Mouse (Mus musculus): ENCODE results near the gene Muc20. TPM values are rescaled to one million over a fixed set of nuclear protein-coding genes. Genes with fewer than 3 reads are reported as not detected.

Gene Muc20
- polyA plus RNA-seq, 1 experiment = not detected

- TF ChIP-seq CTCF (IDR thresholded peaks at IDR 0.05; ENCODE audit: borderline replicate concordance, insufficient read depth, low read depth, low read length) (no peak), POLR2A (IDR thresholded peaks at IDR 0.05; ENCODE audit: borderline replicate concordance, insufficient read depth, low read length) (no peak)
- DNase-seq = no peak
- Histone ChIP-seq H3K27ac (ENCODE audit: insufficient read depth, low read length) (no peak within 1 kb of the TSS), H3K27me3 (ENCODE audit: control insufficient read depth, insufficient read depth, low read length) (no peaks in the 10 kb centered on the region; the same call in 1 of the 2 replicates), H3K4me3 (replicated peaks; ENCODE audit: insufficient read depth, low read depth, low read length) (no peak within 1 kb of the TSS), H3K4me1 (ENCODE audit: control insufficient read depth, insufficient read depth, low read length) (no peaks in the 10 kb centered on the region)
- WGBS = 92% methylated on average over 2 of the region's 2 CpGs
These were observed 61.6 kb downstream of the Muc20 start, which contains the start of gene Muc4 for GRCm38 (mm10) chr16:32735586-32735985. Muc4 (plus strand) TSS chr16:32735886.

- no peak for DNase-seq
- no peak overlapping the region for H3K4me3 ChIP-seq (replicated peaks; ENCODE audit: insufficient read depth, low read depth, low read length)
- no peaks in the 10 kb centered on the region for H3K4me1 ChIP-seq (ENCODE audit: control insufficient read depth, insufficient read depth, low read length)
- 88% methylated on average over 3 of the region's 3 CpGs for WGBS
- no peak overlapping the region for H3K27ac ChIP-seq (ENCODE audit: insufficient read depth, low read length)
- H3K27me3 ChIP-seq (ENCODE audit: control insufficient read depth, insufficient read depth, low read length) = no peaks in the 10 kb centered on the region; the same call in 1 of the 2 replicates
- TF ChIP-seq CTCF (IDR thresholded peaks at IDR 0.05; ENCODE audit: borderline replicate concordance, insufficient read depth, low read depth, low read length) = no peak
- TF ChIP-seq POLR2A (IDR thresholded peaks at IDR 0.05; ENCODE audit: borderline replicate concordance, insufficient read depth, low read length) = no peak
These were observed 64.0 kb downstream of the Muc20 start for GRCm38 (mm10) chr16:32733213-32733612.

DNA sequence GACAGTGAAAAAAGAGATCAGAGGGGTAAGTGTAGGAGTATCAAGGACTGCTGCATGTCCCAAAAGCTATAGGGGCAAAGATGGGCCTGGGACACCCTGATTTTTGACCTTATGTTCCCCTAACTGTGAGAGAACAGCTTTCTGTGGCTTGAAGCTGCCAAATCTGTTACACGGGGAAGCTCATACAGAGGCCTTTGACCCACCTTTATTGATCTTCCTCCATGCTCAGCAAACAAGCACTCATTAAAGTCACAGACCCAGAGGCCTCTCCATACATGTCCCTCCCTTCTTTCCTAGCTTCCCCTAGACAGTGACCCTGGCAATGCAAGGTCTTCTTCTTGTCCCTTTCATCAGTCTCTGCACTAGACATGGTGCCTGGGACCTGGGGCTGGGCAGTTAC lies 68.5 kb downstream of the Muc20 start:
- 93% methylated on average over 1 of the region's 1 CpGs for WGBS
- H3K4me3 ChIP-seq (replicated peaks; ENCODE audit: insufficient read depth, low read depth, low read length) = no peak overlapping the region
- peaks cover 5% of the 10 kb centered on the region; the same call in 1 of the 2 replicates for H3K4me1 ChIP-seq (ENCODE audit: control insufficient read depth, insufficient read depth, low read length)
- DNase-seq = no peak
- TF ChIP-seq POLR2A (IDR thresholded peaks at IDR 0.05; ENCODE audit: borderline replicate concordance, insufficient read depth, low read length) = no peak
- no peak for TF ChIP-seq CTCF (IDR thresholded peaks at IDR 0.05; ENCODE audit: borderline replicate concordance, insufficient read depth, low read depth, low read length)
- no peak overlapping the region for H3K27ac ChIP-seq (ENCODE audit: insufficient read depth, low read length)
- no peaks in the 10 kb centered on the region; the same call in 1 of the 2 replicates for H3K27me3 ChIP-seq (ENCODE audit: control insufficient read depth, insufficient read depth, low read length)

GRCm38 (mm10) chr16:32728240-32728639 lies 69.0 kb downstream of the Muc20 start:
- TF ChIP-seq POLR2A (IDR thresholded peaks at IDR 0.05; ENCODE audit: borderline replicate concordance, insufficient read depth, low read length) = no peak
- no peak for TF ChIP-seq CTCF (IDR thresholded peaks at IDR 0.05; ENCODE audit: borderline replicate concordance, insufficient read depth, low read depth, low read length)
- H3K27me3 ChIP-seq (ENCODE audit: control insufficient read depth, insufficient read depth, low read length) = no peaks in the 10 kb centered on the region; the same call in 1 of the 2 replicates
- no peak overlapping the region for H3K27ac ChIP-seq (ENCODE audit: insufficient read depth, low read length)
- DNase-seq = no peak
- no peak overlapping the region for H3K4me3 ChIP-seq (replicated peaks; ENCODE audit: insufficient read depth, low read depth, low read length)
- peaks cover 5% of the 10 kb centered on the region; the same call in 1 of the 2 replicates for H3K4me1 ChIP-seq (ENCODE audit: control insufficient read depth, insufficient read depth, low read length)

Other genes with a start within 250 kb of the Muc20 start
- 76.7 and 82.5 TPM in 2 replicates for gene Tfrc, start 188.5 kb downstream of the Muc20 start, polyA plus RNA-seq (2012; rRNA removed)
- 238 and 239 TPM in 2 replicates for gene Tnk2, start 153.6 kb downstream of the Muc20 start, polyA plus RNA-seq (2012; rRNA removed)
- gene Muc4, start 61.5 kb downstream of the Muc20 start, polyA plus RNA-seq (2012; rRNA removed) = 0.03 TPM in 1 of 2 replicates, not detected in the other
- gene Smbd1, start 13.0 kb upstream of the Muc20 start, polyA plus RNA-seq (2012; rRNA removed) = not detected in 2 replicates
- 52.5 and 53.7 TPM in 2 replicates for gene Fyttd1, start 80.1 kb upstream of the Muc20 start, polyA plus RNA-seq (2012; rRNA removed)
- 71.9 and 73.4 TPM in 2 replicates for gene Rubcn, start 80.3 kb upstream of the Muc20 start, polyA plus RNA-seq (2012; rRNA removed)
- 56.1 and 56.7 TPM in 2 replicates for gene Lrch3, start 116.7 kb upstream of the Muc20 start, polyA plus RNA-seq (2012; rRNA removed)

Measured in cerebellum, adult 2 months (tissue).